Mouse (Mus musculus) spleen, adult 2 months (tissue): ENCODE results near the gene Gm10715.
"Not testable (repeated sequence)": the region's sequence is repeated elsewhere in the genome, so short reads cannot be mapped to it uniquely, and the experiment has no call there.

ENCODE experiments used
- CTCF ChIP-seq: fragments of 200-500 bp; IDR thresholded peaks from 2 replicates; pipeline ENCODE4 v1.5.1; 2011; ENCODE audit warnings: mild to moderate bottlenecking, inconsistent platforms; ENCODE audit not compliant: insufficient read depth, insufficient read length, insufficient replicate concordance; ENCODE audit errors: extremely low read depth
- POLR2A ChIP-seq: fragments of 200-500 bp; IDR thresholded peaks from 2 replicates; pipeline ENCODE4 v1.6.1; 2011; ENCODE audit warnings: low read depth, low read length, inconsistent platforms

GRCm38 (mm10) chr9:3015896-3016295, 20.8 kb upstream of the Gm10715 start:
- not testable (repeated sequence) for TF ChIP-seq CTCF, POLR2A
